Mouse (Mus musculus) cerebellum, adult 11 months (tissue): ENCODE data around the gene Gm49378.

ENCODE experiments used
- DNase-seq: peaks from one replicate; pipeline ENCODE4 v3.0.0; 2022

Gm49378 gene

GRCm38 (mm10) chr14:55628077-55628827, 9.4 kb downstream of the Gm49378 start:
- DNase-seq, result no peak

- peak; percentile 26 for DNase-seq
These were observed 19.1 kb downstream of the Gm49378 start for GRCm38 (mm10) chr14:55618486-55619195.

DNA sequence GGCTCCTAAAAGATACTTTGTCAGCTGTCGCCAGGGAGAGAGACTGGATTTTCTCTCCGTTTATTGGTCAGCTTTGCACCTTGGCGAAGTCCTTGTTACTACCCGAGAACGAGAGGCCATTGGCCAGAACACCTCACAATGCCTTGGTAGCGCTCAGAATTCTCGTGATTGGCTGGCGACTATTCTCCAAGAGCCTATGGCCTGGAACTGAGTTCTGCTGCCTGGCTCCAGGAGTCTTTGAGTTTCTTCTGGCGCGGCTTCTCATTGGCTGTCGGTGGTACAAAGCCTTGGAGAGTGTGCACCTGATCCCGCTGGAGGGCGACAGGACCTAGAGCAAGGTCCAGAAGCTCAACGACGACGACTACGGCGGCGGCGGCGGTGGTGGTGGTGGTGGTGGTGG, 19.9 kb downstream of the Gm49378 start, which contains the start of gene Rec8:
Gene Rec8, plus strand, starts transcription at position 216 of the 400 bp plus-strand sequence.
- peak; percentile 63 for DNase-seq

DNA sequence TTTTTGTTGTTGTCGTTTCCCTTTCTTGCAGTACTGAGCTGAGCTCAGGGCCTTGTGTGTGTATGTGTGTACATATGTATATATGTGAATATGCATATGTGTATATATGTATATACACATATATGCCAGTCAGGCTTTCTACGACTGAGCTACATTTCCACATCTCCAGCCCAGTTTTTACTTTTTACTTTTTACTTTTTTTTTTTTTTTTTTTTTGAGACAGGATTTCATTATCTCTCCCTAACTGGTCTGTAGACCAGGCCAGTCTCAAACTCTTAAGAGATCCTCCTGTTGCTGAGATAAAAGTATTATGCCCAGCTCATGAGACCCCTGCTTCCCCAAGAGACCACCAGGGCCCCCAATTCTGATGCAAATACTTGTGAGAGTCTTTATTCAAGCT, 20.9 kb downstream of the Gm49378 start:
- no peak for DNase-seq

GRCm38 (mm10) chr14:55615876-55616275, 21.8 kb downstream of the Gm49378 start:
- DNase-seq, result no peak

DNA sequence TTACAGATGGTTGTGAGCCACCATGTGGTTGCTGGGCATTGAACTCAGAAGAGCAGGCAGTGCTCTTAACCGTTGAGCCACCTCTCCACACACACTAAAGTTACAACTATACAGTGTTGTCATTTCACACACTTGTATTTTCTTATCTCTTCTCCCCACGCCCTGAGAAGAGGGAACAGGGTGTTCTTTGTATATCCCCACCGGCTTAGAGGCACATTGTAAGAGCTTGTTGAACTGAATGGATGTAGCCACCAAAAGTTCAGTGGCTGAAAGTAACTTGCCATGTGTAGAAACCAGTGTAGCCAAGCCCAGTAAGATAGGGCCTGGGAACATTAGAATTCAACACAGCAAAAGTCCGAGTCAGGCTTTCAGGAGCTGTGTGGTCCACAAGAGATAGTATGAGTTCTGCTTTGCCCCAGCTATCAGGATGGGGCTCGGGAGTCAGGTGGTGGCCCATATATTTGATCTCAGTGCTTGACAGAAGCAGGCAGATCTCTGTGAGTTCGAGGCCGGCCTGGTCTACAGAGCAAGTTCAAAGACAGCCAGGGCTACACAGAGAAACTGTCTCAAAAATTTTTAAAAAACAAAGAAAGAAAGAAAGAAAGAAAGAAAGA, 23.0 kb downstream of the Gm49378 start:
- DNase-seq, result no peak

DNA sequence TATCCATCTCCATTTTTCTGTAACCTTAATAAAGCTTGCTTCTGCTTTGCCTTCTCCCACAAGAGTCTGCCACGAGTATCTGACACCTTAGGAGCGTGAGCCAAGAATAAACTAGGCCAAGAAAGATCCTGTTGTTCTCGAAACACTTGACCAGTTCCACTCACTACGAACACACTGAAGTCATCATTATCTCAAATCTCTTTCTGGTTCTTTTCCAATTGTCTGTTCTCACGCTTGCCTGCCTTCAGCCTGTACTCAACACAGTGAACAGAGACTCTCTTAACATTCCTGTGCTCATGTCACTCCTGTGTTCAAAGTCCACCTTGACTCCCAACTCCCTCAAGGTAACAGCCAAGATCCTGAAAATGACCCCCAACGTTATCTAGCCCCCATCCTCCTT, 24.3 kb downstream of the Gm49378 start:
- DNase-seq, result no peak

DNA sequence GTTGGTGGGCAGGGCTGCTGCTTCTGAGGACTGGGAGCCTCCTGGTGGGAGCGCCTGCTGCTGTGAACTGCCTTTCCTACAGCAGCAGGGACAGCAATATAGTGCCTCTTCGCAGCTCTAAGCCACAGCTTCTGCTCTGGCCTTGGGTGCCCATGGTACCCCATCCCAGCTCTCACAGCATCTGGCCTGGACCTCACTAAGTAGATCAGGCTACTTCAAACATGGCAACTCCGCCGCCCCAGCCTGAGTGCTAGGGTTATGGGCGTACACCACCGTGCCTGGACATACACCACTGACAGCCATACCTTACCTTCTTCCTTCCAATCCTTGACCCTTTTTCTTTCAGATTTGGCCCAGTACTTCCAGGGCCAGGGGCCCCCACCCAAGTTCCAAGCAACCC, 29.4 kb downstream of the Gm49378 start:
- DNase-seq, result no peak

- DNase-seq, result no peak
These were observed 31.8 kb downstream of the Gm49378 start for GRCm38 (mm10) chr14:55605743-55606459.

GRCm38 (mm10) chr14:55604823-55605222, 32.9 kb downstream of the Gm49378 start:
- DNase-seq, result no peak

DNA sequence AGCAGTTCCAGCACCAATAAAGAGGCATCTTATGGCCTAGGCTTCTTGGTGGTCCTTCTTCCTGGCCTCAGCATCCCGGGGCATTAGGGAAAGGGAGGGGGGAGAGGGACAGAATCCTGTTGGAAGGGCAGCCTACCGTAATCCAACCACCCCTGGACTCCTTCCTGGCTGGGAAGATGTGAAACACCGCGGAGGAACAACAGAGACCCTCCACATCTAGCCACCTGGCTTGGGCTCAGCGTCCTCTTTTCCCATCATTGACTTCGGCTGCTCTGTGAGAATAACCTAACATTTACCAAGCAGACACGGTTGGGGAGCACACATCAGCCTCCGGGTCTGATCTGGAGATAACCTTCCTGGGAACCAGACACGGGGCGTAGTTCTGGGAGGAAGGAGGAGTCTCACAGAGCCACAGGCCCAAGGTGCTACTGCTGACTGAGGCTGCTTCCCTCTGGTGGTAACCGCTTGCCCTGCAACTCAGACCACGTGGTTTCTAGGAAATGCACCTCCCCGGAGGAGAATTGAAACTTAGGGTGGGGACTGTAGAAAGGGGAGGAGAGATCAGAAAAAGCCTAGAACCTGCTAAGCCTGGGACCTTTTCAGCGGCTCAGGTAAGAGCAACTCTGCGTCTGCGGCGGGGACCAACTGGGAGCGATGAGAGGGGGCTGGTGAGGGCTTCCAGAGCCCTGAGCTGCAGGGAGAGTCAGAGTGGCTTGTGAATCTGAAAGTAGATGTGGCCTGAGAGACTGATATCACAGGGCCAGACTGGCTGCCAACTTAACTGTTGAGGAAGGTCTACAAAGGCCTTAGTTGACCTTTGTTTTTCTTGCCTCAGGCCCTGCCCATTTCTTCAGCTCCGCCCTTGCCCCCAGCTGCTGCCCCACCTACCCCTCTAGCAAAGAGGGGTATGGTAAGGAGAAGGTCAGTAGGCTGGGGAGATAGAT, 33.8 kb downstream of the Gm49378 start:
- peak; percentile 79 for DNase-seq

DNA sequence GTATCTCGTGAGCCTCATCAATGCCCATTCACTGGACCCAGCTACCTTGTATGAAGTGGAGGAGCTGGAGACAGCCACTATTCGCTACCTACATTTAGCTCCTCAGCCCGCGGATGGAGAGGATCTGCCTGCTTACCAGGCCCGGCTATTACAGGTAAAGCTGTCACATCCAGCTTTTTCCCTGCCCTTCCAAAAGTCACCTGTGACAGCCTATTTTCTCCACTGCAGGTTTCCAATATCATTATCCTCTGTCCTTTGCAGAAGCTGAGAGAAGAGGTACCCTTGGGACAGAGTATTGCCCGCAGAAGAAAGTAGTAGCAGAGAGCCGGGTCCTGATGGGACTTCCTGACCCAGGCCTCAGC, 34.4 kb downstream of the Gm49378 start, which contains the start of gene Irf9:
Gene Irf9, plus strand, starts transcription at position 301 of the 362 bp plus-strand sequence.
- no peak for DNase-seq

DNA sequence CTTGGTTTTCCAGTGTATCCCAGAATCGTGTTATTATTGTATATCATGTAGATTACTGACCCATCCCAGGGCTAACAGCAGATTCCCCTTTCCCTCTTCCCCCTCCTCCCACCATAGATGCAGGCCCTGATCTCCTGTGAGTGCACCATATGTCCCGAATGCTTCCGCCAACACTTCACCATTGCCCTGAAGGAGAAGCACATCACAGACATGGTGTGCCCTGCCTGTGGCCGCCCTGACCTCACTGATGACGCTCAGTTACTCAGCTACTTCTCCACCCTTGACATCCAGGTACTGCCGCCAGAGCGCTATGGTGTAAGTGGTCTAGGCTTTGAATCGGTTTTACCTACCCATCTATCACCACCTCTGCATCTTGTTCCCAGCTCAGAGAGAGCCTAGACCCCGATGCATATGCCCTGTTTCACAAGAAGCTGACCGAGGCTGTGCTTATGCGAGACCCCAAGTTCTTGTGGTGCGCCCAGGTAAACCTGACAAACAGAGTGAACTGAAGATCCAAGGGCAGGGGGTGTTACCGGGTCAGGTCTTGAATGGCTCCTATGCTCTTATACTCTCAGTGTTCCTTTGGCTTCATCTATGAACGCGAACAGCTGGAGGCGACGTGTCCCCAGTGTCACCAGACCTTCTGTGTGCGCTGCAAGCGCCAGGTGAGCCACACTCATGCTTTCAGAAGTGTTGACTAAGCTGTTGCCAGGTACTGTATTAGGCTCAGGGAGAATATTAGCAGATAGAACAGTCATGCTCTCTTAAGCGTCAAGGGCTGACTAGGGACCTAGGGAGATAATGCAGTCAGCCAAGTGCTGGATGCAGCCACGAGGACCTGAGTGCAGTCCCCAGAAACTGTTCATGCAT, 38.9 kb downstream of the Gm49378 start:
- DNase-seq, result no peak

DNA sequence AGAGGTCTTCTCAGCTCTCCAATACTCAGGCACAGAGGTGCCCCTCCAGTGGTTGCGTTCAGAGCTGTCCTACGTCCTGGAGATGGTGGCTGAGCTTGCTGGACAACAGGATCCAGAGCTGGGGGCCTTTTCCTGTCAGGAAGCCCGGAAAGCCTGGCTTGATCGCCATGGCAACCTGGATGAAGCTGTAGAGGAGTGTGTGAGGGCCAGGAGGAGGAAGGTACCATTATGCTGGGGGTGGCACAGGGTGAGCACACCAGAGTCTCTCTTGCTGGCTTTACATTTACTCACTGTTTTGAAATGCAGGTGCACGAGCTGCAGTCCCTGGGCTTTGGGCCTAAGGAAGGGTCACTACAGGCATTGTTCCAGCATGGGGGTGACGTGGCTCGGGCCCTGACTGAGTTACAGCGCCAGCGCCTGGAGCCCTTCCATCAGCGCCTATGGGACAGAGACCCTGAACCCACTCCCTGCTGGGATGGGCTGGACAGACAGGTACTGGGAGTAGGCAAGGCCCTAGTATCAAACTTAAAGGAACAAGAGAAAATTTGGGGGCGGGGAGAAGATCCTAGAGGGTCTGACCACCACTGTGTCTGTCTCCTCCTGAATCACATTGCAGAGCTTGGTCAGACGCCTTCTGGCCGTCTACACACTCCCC, 41.5 kb downstream of the Gm49378 start:
- no peak for DNase-seq

- DNase-seq, result peak; percentile 45
These were observed 45.5 kb downstream of the Gm49378 start for GRCm38 (mm10) chr14:55592226-55592625.

GRCm38 (mm10) chr14:55591331-55591891, 46.3 kb downstream of the Gm49378 start, which contains the start of gene Rnf31:
TSS of gene Rnf31 (plus strand) at chr14:55591708.
- DNase-seq, result peak; percentile 89

GRCm38 (mm10) chr14:55590748-55591330, 46.9 kb downstream of the Gm49378 start, which contains the start of gene Psme2:
TSS of gene Psme2 (minus strand) at chr14:55591113.
- DNase-seq, result peak; percentile 73

- no peak for DNase-seq
These were observed 47.8 kb downstream of the Gm49378 start for GRCm38 (mm10) chr14:55589771-55590448.

DNA sequence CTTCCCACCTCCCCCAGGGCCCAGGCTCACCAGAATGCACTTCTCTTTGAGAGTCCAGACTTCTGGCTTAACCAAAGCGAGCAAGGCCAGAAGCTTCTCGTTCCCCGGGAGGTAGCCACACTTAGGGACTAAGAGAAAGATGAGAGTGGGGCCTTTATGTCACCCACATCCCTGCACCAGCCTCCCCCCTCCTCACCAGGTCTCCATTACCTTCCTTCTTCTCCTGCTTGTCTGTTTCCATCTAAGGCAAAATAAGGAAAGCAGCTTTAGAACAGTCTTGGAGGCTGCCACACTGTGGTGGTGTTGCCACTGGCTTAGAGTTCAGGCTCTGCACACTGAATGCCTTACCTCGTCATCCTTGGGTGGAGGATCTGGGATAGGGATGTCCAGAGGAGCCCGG, 48.4 kb downstream of the Gm49378 start:
- DNase-seq, result no peak
